Mouse (Mus musculus) lung, postnatal 0 days (tissue): ENCODE measurements around the gene Fam151a. TPM values are rescaled to one million over a fixed set of nuclear protein-coding genes. Genes with fewer than 3 reads are reported as not detected.

Experiments
- ATAC-seq: fragments of 200-750 bp; cut with Nextera tagmentation; 2 replicates; pipeline ENCODE4 v1.8.0; 2017; ENCODE audit warnings: moderate library complexity
- DNase-seq: peaks from one replicate; pipeline ENCODE4 v3.0.0-alpha.2; 2016; ENCODE audit warnings: low spot score
- H3K27ac ChIP-seq: fragments of 300-500 bp; sonication (generic); 2 replicates; pipeline ENCODE4 v1.5.1; 2014; ENCODE audit warnings: antibody characterized with exemption, mild to moderate bottlenecking, low read length, mixed read lengths
- H3K27me3 ChIP-seq: fragments of 300-500 bp; sonication (generic); replicated peaks from 2 replicates; pipeline ENCODE4 v1.6.1; 2014; ENCODE audit warnings: low read length, mixed read lengths; ENCODE audit not compliant: insufficient read depth
- H3K36me3 ChIP-seq: fragments of 300-500 bp; sonication (generic); 2 replicates; pipeline ENCODE4 v1.6.1; 2014; ENCODE audit warnings: low read length, mixed read lengths; ENCODE audit not compliant: insufficient read depth
- H3K4me1 ChIP-seq: fragments of 300-500 bp; sonication (generic); 2 replicates; pipeline ENCODE4 v1.6.1; 2014; ENCODE audit warnings: antibody characterized with exemption, low read depth, low read length, mixed read lengths; ENCODE audit not compliant: insufficient read depth
- H3K4me2 ChIP-seq: fragments of 300-500 bp; sonication (generic); replicated peaks from 2 replicates; pipeline ENCODE4 v1.6.1; 2014; ENCODE audit warnings: low read depth, mild to moderate bottlenecking, low read length, moderate library complexity, mixed read lengths
- H3K4me3 ChIP-seq: fragments of 300-500 bp; sonication (generic); 2 replicates; pipeline ENCODE4 v1.5.1; 2014; ENCODE audit warnings: low read depth, low read length
- H3K9ac ChIP-seq: fragments of 300-500 bp; sonication (generic); replicated peaks from 2 replicates; pipeline ENCODE4 v1.6.1; 2014; ENCODE audit warnings: low read depth, mild to moderate bottlenecking
- H3K9me3 ChIP-seq: fragments of 300-500 bp; sonication (generic); 2 replicates; pipeline ENCODE4 v1.6.1; 2016; ENCODE audit warnings: low read length, mixed read lengths
- CTCF ChIP-seq: IDR thresholded peaks from 2 replicates; pipeline ENCODE4 v1.5.1; 2016; ENCODE audit warnings: antibody characterized with exemption, mild to moderate bottlenecking
- EP300 ChIP-seq: IDR thresholded peaks from 2 replicates; pipeline ENCODE4 v1.6.1; 2016; ENCODE audit warnings: antibody characterized with exemption, mild to moderate bottlenecking, control low read depth
- WGBS: fragments of 180-500 bp; shearing (Covaris S2); extraction: QIAGEN DNeasy Blood & Tissue Kit; methylation state at CpG from one replicate; pipeline ENCODE4 v1.1.7; 2014; 5-methylcytosine and 5-hydroxymethylcytosine counted together
- polyA plus RNA-seq: library from polyadenylated mRNA; unstranded; fragments of >200 nt; fragmentation: Nextera tagmentation; extraction: Ambion mirVana; gene quantifications from 2 replicates; pipeline ENCODE4 v1.2.1, GENCODE M21; 2015

The Fam151a gene
- polyA plus RNA-seq, 1 experiment from 2014 or later, result 0.31 TPM

DNA sequence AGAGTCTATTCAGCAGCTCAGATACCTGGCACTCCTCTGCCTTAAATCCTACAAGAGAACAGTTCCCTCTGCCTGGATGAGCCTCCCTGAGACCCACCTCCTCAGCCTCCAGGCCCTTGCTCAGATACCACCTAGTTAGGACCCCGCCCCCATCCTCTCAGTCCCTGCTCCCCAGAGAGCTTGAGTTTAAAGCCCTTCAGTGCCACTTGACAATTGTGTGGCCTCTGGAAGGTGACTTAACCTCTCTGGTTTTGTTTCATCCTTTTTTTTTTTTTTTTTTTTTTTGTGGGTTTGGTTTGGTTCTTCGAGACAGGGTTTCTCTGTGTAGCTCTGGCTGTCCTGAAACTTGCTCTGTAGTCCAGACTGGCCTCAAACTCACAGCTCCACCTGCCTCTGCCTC, 61.6 kb downstream of the Fam151a start:
- Histone ChIP-seq H3K27ac (no peak overlapping the region), H3K9me3 (no peaks in the 10 kb centered on the region), H3K9ac (no peak overlapping the region), H3K4me1 (no peaks in the 10 kb centered on the region), H3K36me3 (no peaks in the 10 kb centered on the region), H3K4me3 (no peak overlapping the region), H3K27me3 (no peaks in the 10 kb centered on the region), H3K4me2 (no peak overlapping the region)
- DNase-seq (no peak), ATAC-seq (no peak)
- TF ChIP-seq CTCF (no peak), EP300 (no peak)
- WGBS, result 62% methylated on average over 2 of the region's 2 CpGs

Other genes with a start within 250 kb of the Fam151a start
- gene Bsnd, start 241.6 kb upstream of the Fam151a start, polyA plus RNA-seq, result not detected in 2 replicates
- 5.0 and 5.7 TPM in 2 replicates for gene Dhcr24, start 172.9 kb upstream of the Fam151a start, polyA plus RNA-seq
- not detected in 2 replicates for gene Lexm, start 116.6 kb upstream of the Fam151a start, polyA plus RNA-seq
- 2.2 and 2.5 TPM in 2 replicates for gene Ttc22, start 111.5 kb upstream of the Fam151a start, polyA plus RNA-seq
- gene Pars2, start 82.8 kb upstream of the Fam151a start, polyA plus RNA-seq, result 5.2 and 5.8 TPM in 2 replicates
- 38.8 and 39.0 TPM in 2 replicates for gene Ttc4, start 54.9 kb upstream of the Fam151a start, polyA plus RNA-seq
- 0.05 and 0.43 TPM in 2 replicates for gene Mroh7, start 3.0 kb upstream of the Fam151a start, polyA plus RNA-seq
- gene Acot11, start 71.1 kb downstream of the Fam151a start, polyA plus RNA-seq, result 0.93 and 0.96 TPM in 2 replicates
- 40.2 and 49.8 TPM in 2 replicates for gene Ssbp3, start 176.8 kb downstream of the Fam151a start, polyA plus RNA-seq